Mouse (Mus musculus) gastrocnemius, postnatal 25 days (tissue): Measurements from ENCODE around the gene Prkcg. TPM values are rescaled to one million over a fixed set of nuclear protein-coding genes. Genes with fewer than 3 reads are reported as not detected.
A peak's percentile ranks its signal among the peaks of the same experiment; 100 is the strongest.

Experiments
- DNase-seq: peaks from one replicate; pipeline ENCODE4 v3.0.0; 2022
- total RNA-seq, 2 experiments: library from RNA; stranded (reverse); gene quantifications; 1 replicate in 1 of 2; 2 replicates in 1 of 2; pipeline ENCODE4 v1.2.3; 2021

Gene Prkcg
- total RNA-seq, 2 experiments from 2014 or later: 1.3 TPM

DNA sequence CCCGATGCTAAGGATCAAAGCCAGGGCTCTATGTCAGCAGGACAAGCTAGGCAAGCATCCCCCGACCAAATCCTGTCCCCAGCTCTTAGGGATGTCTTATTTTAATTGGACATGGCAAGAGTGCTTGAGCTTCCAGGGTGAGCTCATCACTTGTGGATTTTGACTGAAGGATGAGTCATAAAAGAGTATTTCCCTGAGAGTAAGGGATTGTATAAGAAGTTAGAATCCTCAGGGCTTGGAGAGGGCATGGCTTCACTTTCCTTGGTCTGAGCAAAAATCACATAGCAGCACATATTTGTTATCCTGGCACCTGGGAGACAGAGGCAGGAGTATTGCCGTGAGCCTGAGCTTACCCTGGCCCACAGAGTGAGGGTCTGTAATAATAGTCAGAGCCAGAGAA, 31.9 kb downstream of the Prkcg start:
- no peak for DNase-seq

DNA sequence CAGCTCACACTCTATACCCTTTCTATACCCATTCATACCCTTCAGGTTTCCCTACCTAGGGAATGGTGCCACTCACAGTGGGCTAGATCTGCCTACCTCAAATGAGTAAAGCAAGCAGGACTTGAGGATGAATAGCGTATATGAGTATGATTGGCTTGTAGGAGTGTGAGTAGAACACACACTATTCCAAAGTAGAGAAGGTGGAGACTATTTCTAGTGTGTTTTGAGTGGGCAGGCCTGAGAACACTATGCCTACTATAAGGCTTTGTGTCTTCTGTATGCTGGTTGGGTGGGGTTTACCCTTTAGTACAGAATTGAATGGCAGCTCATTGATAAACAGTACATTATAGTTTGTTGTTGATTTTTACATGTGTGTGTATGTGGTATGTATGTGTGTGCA, 34.8 kb downstream of the Prkcg start:
- DNase-seq: no peak

DNA sequence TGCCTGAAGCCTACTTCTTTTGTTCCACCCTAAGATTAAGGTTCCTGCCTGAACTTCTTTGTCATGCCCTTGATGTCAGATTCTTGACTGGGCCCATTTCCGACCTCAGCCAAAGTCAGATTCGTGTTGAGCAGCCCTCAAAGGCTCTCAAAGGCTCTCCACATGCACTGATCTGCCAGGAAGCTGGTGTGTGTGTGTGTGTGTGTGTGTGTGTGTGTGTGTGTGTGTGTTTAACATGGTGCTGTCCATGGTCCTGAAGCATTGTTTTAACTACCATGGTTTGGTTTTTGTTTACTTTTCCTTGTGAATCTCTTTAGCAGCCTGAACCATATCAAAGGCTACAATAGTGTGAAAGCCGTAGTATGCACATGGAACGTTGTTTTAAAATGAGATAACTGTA, 39.0 kb downstream of the Prkcg start:
- no peak for DNase-seq

DNA sequence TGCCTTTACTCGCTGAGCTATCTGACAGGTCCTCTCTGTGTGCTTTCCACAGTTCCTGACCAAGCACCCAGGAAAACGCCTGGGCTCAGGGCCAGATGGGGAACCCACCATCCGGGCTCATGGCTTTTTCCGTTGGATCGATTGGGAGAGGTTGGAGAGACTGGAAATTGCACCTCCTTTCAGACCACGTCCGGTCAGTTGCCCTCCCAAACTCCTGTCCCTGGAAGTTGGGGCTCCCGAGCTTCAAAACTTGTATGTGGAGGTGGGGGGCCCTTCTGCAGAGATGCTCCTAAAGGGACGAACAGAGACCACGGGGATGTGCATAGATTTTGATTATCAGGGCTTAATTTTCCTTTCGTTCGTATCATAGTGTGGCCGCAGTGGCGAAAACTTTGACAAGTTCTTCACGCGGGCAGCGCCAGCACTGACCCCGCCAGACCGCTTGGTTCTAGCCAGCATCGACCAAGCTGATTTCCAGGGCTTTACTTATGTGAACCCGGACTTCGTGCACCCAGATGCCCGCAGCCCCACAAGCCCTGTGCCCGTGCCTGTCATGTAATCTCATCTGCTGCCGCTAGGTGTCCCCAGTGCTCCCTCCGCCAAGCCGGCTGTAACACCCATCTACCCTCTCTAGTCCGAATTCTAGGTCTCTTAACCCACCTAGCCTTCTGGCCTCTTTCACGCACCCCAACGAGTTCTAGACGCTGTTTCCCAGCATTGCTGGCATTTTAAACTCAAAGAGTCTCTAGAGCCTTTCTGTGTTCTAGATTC, 41.0 kb downstream of the Prkcg start:
- peak; percentile 55 for DNase-seq

DNA sequence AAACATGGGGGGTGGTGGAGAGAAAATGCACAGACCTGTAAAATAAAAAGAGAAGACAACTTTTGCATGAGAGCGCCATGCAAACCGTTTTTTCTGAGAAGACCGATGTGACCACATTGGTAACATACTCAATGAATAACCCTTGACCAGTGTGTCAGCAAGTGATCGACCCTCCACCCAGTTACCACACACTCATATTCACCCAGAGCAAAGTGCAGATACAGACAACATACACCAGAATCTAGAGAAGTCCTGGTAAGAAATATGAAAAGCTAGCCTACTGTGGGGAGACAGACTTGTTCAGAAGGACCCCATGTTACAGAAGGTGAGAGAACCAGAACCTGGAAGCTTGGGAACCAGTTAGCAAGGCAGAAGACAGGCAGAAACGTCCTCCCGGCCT, 42.2 kb downstream of the Prkcg start:
- no peak for DNase-seq

DNA sequence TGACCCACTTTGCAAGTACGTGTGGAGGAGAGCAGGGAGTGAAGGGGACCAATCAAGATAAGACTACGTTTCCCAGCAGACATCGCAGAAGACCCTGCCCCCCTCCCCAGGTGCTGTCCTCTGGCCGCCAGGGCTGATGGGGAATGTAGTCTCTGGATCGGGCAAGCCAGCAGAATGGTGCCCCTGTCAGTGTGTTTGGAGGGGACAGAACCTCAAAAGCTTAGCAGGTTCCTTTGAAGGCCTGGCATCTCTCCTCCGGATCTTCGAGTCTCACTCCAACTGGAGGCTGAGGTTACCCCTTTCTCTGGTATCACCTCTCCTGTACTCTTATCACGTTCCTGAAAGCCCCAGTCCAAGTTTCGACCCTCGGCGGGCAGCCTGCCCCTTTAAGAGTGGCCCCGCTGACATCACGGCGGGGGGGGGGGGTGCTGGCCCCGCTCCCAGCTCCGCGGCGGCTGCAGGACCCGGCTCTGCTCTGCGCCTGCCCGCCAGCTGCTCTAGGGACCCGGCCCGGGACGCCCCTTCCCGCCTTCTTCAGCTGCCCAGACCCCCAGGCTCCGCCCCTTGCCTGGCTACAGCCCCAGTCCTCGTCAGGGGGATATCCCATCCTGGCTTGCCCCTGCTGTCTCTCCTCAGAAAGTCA, 42.7 kb downstream of the Prkcg start:
- peak; percentile 68 for DNase-seq

DNA sequence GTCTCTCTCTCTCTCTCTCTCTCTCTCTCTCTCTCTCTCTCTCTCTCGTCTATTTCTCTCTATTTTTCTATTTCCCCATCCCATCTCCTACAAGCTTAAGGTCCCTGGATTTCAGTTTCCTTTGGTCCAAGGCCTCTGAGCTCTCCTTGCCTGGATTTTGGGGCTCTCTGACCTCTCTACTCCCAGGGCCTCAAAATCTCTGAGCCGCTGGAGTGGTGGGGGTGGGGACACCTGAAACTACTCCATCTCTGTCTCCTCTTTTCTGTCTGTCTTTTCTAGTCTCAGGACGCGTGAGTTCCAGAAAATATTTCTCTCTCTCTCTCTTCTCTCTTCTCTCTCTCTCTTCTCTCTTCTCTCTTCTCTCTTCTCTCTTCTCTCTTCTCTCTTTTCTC, 43.2 kb downstream of the Prkcg start:
- no peak for DNase-seq

DNA sequence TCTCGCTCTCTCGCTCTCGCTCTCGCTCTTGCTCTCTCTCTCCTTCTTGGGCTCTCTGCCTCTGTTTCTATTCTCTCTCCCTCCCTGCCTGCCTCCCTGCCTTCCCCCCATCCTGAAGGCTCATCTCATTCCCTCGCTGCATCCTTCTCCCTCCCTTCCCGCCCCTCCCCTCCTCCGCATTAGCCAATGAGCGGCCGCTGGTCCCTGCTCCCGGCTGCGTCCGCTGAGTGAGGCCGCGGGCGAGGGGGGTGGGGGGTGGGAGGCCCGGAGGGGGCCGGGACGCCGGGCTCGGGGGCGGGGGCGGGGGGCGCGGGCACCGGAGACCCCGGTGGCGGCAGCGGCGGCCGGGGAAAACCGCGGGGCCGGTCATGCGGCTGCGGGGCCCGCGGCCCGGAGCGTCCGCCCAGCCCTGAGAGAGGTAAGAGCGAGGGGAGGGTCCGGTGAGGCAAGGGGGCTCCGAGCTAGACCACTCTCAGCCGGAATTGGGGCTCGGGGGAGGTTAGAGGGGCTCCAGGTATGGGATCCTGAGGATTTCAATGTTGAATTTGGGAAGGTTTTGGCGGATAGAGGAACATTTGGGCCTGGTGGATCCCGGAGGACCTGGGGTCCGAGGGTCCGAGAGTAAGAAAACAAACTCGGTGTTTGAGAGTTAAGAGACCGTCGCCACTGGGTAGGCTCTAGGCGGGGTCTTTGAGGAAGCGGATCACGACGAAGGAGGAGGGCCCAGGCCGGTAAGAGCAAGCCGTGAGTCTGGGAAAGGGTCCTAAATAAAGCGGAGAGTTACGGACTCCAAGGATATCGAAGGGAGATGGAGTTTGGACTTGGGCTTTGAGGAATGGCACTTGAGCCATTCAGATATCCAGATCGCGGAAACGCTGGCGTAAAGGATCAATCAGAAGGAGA, 43.9 kb downstream of the Prkcg start, which contains the start of gene Cacng7:
Cacng7 (plus strand) TSS at position 337 of the 903 bp plus-strand sequence.
- DNase-seq: peak; percentile 25

DNA sequence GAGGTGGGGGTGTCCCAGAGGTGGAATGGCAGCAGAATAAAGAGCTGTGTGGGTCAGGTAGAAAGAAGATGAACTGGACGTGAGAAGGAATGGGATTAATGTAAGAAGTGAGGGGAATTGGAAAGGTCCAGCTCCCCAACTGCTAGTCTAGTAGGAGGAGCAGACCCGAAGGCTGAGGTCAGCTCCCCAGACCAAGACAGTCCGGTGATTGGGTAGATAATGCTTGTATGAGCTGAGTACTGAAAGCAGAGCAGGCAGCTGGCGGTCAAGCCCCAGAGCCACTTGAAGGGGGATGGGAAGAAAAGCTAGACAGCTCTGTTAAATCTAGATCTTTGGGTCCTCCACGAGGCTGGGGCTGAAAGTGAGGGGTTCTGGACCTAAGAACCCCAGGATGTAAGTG, 44.6 kb downstream of the Prkcg start:
- no peak for DNase-seq

DNA sequence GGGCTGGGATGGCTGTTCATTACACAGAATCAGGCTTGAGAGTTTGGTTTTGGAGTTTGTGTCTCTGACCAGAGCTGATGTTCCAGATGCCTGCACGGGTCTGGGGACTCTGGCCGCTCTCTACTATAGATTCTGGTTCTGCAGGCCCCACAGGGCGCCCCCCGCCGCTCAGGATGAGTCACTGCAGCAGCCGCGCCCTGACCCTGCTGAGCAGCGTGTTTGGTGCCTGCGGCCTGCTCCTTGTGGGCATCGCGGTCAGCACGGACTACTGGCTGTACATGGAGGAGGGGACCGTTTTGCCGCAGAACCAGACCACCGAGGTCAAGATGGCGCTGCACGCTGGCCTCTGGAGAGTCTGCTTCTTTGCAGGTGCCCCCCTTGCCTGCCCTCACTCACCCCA, 47.4 kb downstream of the Prkcg start:
- no peak for DNase-seq

DNA sequence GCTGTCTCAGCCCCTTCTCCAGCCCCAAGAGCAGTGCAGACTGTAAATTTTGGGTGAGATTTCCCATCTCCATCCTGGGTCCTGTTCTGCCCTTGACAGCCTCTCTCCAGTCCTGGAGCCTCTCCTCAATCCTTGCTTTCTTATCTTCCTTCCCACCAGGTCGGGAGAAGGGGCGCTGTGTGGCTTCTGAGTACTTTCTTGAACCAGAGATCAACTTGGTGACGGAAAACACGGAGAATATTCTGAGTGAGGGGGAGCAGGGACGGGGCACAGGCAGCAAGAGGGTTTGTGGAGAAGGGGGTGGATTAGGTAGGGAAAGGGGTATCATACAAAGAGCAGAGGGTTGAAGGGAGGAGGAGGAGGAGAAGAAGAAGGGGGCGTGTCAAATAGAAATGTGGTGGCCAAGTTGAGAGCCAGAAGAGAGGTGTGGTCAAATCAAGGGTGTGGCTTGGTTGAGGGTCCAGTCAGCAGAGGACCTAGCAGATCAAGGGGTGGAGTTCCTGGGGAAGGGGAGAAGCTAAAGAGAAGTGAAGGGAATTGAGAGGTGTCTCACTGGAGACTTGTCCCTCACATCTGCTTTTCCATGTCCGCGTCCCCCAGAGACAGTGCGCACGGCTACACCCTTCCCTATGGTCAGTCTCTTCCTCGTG, 49.4 kb downstream of the Prkcg start:
- no peak for DNase-seq

DNA sequence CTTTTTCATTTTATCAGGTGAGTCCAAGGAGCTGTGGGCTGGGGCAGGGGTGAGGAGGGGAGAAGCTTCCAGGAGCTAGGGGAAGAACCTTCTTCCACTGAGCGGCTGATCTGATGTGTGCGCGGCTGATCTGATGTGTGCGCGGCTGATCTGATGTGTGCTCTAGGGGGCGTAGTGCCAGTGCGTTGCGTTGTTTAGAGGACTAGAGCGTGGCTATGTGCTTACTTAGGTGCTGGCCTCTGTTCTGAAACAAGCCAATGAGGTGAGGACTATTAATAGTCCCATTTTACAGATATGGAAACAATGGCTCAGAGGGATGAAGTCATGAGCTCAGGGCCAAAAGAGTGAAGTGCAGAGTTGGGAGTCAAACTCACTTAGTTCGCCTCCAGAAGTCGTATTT, 50.0 kb downstream of the Prkcg start:
- DNase-seq: no peak

DNA sequence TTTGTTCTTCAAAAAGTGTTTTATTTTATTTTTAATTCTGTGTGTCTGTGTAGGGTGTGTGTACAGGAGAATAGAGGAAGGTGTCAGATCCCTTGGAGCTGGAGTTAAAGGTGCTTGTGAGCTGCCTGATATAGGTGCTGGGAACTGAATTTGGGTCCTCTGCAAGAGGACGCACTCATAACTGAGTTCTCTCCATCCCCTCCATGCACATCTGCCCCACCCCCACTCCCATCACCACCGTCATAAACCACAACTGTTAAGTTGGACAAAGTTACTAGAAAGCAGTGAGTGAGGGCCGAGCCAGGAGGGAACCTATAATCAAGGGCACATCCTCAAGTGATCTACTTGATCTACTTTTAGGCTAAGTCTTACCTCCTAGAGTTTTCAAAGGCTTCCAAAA, 54.9 kb downstream of the Prkcg start:
- no peak for DNase-seq

DNA sequence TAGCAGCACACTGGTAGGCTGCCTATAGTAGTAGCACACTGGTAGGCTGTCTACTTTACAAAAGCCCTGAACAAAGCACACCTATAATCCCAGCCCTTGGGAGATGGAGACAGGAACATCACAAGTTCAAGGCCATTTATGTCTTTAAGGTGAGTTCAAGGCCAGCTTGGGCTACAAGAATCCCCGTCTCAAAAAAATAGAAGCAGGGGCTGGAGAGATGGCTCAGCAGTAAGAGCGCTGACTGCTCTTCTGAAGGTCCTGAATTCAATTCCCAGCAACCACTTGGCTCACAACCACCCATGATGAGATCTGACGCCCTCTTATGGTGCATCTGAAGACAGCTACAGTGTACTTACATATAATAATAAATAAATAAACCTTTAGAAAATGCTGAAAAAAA, 56.3 kb downstream of the Prkcg start:
- no peak for DNase-seq

DNA sequence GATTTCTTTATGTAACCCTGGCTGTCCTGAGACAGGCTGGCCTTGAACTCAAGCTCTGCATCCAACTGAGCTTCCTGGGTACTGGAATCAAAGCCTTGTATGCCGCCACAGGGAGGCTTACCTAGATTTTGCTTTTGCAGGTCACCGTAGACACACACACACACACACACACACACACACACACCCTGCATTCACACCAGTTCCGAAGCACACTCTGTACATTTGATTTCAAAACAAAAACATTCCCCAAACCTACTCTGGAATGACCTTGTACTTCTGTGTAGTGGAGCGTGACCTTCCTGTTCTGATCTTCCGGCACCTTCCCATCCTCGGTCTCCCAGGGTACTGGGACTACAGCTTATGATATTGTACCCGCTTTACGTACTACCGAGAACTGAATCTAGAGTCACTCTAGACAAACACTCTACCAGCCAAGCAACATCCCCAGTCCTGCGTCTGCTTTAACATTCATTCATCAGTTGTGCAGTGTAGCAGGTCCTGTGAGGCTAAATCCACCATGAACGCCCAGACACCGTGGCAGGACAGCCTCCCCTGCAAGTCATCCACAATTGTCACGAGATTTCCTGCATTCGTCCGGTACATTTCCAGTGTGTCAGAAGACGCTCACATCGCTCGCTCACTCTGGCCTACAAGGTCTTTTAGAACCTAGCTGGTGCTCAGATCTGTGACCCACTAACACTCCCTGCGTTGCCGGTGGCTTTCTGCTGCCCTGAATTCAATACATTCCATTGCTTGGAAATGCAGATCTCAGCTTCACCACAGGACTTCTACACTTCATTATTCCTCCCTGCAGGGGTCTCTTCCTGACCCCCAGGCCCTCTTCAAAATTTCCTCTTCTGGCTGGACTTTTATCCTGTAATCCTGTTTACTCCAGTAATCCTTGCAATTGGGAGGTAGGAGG, 58.6 kb downstream of the Prkcg start:
- no peak for DNase-seq

DNA sequence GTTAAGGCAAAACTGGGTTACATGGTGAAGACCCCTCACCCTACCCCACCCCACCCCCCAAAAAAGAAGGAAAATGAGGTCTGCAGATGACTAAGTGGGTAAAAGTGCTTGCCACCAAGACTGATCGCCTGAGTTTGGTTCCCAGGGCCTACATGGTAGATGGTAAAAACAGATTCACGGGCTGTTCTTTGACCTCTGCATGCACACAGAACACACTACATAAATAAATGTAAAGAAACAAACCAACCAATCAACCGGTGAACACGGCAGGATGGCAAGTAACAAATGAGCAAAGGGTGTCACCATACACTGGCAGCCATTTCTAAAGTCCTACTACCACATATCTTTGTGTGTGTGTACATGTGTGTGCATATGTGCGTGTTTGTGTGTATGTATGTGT, 59.3 kb downstream of the Prkcg start:
- no peak for DNase-seq

DNA sequence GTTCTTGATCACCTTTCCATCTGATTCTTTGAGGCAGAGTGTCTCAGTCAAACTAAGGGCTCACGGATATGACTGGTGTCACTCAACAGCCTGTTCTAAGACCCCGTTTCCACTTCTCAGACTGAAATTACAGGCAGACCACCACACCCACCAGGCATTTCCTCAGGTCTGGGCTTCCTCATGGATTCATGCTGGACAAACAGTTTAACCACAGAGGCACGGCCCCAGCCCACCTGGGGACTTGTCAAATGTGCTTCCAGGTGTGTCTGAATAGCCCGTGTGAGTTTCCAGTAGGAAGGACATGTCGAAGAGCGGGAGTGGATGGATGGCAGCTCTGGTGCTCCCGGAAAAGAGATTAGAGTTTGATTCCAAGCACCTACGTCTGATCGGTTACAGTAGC, 60.8 kb downstream of the Prkcg start:
- no peak for DNase-seq

DNA sequence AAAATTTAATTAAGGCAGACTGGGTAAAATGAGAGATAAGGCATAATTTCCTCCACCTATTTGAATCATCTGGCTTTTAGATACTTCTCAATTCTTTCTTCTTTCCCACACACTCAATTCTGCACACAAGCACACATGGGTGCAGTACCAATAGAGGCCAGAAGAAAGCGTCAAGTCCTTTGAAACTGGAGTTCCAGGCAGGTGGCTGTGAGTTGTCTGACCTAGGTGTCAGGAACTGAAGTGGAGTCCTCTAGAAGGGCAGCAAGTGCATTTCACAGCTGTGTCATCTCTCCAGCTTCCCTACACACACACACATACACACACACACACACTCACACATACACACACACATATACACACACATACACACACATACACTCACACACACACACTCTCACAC, 62.6 kb downstream of the Prkcg start:
- DNase-seq: no peak

DNA sequence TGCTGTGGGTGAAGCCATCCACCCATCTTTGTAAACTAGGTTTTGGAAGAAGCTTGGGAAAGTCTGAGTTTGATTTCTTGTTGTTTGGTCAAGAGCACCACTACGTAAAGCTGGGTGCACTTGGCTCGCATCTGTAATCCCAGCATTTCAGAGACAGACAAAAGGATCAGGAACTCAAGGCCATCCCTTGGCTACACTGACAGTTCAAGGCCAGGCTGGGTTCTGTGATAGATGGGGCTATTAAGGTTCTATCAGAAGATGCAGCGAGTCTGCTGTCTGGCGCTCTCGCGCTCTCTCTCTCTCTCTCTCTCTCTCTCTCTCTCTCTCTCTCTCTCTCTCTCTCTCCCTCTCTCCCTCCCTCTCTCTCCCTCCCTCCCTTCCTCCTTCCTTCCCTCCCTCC, 65.9 kb downstream of the Prkcg start:
- DNase-seq: no peak

DNA sequence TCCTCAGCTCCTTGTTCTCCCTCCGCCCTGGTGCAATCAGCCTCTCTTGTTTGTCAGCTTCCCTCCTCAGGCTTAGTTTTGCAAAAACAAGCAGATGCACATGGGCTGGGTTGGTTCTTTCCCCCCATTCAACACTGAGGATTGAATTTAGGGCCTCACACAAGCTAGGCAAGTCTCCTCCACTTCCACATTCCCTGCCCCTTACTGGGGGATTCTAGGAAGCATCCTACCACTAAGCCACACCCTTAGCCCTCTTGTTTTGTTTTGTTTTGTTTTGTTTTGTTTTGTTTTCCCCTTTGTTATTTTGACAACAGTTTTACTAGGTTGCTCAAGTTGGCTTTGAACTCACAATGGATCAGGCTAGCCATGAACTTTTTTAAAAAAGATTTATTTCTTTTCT, 71.7 kb downstream of the Prkcg start:
- no peak for DNase-seq

DNA sequence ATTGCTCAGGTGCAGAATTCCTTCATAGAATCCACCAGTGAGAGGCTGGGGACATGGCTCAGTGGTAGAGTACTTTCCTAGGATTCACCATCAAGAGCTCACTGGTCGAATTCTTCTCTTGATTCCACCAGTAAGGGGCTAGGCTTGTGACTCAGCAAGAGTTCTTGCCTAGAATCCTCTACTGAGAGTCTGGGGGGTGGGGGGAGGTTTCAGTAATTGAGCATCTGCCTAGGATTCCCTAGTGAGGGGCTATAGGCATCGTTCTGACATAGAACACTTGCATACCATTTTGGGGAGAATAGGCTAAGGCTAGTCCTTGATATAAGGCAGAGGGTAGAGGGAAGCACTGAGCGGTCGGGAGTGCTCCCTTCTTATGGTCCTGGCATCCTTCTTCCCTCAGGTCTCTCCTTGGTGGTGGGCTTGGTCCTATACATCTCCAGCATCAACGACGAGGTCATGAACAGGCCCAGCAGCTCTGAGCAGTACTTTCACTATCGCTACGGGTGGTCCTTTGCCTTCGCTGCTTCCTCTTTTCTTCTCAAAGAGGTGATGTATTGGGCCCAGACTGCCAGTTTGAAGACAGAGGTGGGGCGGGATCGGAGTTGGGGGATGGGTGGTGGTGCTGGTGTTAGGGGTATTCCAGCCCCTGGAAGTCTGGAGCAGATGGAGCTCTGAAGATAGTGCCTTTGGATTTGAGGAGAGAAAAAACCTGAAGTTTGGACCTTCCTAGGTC, 76.7 kb downstream of the Prkcg start:
- no peak for DNase-seq
